Mouse (Mus musculus): ENCODE measurements at regions not wholly inside any gene's neighbourhood (a gene's known extent, or its start where the extent isn't known, plus 50 kb on each side); places are given as distances from the start of the nearest gene placed in this dataset.

DNA sequence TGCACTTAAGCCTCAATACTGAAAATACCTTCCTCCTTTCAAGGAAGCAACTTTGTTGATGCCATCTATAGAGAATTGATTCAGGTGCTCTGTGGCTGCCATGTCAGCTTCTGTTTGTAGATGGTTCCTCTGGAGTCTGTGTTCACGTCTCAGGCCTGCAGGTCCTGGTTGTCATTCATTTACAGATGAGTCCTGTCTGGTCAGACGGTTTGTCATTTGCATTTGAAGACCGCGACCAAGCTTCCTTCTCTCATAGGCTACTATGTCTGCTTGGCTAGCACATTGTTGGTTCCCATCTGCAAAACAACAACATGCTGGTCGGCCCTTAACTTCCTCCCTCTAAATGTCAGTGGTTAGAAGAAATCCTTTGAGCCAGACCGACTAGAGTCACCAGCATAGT lies 151.0 kb downstream of the Dact1 start:
- Histone ChIP-seq H3K4me3 (ENCODE audit: low read depth, low read length) (no peak overlapping the region), H3K4me1 (ENCODE audit: insufficient read depth, low read depth, low read length) (no peaks in the 10 kb centered on the region), H3K27me3 (ENCODE audit: insufficient read depth, low read length) (0 out of 2 replicates have a peak, but pooled peaks cover 5% of the 10 kb centered on the region), H3K9me3 (replicated peaks) (no peaks in the 10 kb centered on the region), H3K36me3 (replicated peaks) (no peaks in the 10 kb centered on the region)
- TF ChIP-seq GATA2 (IDR thresholded peaks at IDR 0.05; ENCODE audit: borderline replicate concordance, low read depth, low read length) (no peak), GATA1 (IDR thresholded peaks at IDR 0.05; ENCODE audit: borderline replicate concordance, low read length) (no peak), CTCF (IDR thresholded peaks at IDR 0.05; ENCODE audit: low read depth, low read length) (no peak), TAL1 (conservative IDR thresholded peaks at IDR 0.05; ENCODE audit: low read depth, low read length) (no peak), POLR2AphosphoS5 (IDR thresholded peaks at IDR 0.05; ENCODE audit: insufficient replicate concordance, low read depth, low read length) (no peak)
- no peak for ATAC-seq (ENCODE audit: extremely low read depth, insufficient number of reproducible peaks, low FRiP score, poor library complexity, severe bottlenecking)
- no peak for DNase-seq (ENCODE audit: low spot score)

DNA sequence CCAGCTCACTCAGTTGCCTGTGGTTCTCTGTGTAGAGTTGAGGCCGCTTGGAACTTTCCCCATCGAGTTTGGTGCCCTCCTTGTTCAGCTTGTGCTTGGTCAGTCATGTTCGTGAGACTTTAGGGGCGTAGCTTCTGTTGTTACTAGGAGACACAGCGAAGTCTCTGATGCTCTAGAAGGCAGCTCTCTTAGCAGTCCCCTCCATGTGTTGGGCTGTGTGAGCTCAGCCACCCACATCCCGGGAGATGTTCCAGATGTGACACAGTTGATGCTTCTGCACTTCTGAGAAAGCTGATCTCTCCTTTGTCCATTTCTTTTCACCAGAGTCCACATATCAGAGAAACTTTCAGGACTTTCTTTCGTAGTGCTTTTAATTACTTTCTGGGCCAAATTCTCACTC lies 158.1 kb downstream of the Dact1 start:
- no peak for TF ChIP-seq CTCF (IDR thresholded peaks at IDR 0.05; ENCODE audit: low read depth, low read length)
- no peak for TF ChIP-seq TAL1 (conservative IDR thresholded peaks at IDR 0.05; ENCODE audit: low read depth, low read length)
- TF ChIP-seq POLR2AphosphoS5 (IDR thresholded peaks at IDR 0.05; ENCODE audit: insufficient replicate concordance, low read depth, low read length), result no peak
- no peak for TF ChIP-seq GATA1 (IDR thresholded peaks at IDR 0.05; ENCODE audit: borderline replicate concordance, low read length)
- no peak for TF ChIP-seq GATA2 (IDR thresholded peaks at IDR 0.05; ENCODE audit: borderline replicate concordance, low read depth, low read length)
- Histone ChIP-seq H3K9me3 (replicated peaks) (no peaks in the 10 kb centered on the region), H3K27me3 (ENCODE audit: insufficient read depth, low read length) (no peaks in the 10 kb centered on the region), H3K4me1 (ENCODE audit: insufficient read depth, low read depth, low read length) (no peaks in the 10 kb centered on the region), H3K36me3 (replicated peaks) (no peaks in the 10 kb centered on the region), H3K4me3 (ENCODE audit: low read depth, low read length) (no peak overlapping the region)
- DNase-seq (ENCODE audit: low spot score), result no peak
- ATAC-seq (ENCODE audit: extremely low read depth, insufficient number of reproducible peaks, low FRiP score, poor library complexity, severe bottlenecking), result no peak

DNA sequence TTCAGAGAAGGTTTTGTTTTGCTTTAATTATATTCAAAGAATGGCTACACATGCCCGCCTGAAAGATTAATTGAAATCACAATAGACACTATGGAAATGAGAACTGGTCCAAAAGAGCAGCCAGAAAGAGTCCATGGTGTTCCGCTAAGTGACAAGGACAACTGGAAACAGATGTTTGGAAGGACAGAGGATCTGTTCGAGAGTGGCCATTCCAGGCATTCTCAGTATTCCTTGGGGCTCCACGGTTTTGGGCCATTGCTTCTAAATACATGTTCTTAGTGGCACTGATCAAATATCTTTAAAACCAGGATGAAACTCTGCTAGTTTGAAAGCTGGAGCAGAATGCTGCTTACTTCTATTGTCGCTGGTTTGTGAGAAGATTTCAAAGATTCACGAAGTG lies 158.6 kb downstream of the Dact1 start:
- no peak overlapping the region for H3K4me3 ChIP-seq (ENCODE audit: low read depth, low read length)
- ATAC-seq (ENCODE audit: extremely low read depth, insufficient number of reproducible peaks, low FRiP score, poor library complexity, severe bottlenecking) (no peak), DNase-seq (ENCODE audit: low spot score) (no peak)
- H3K9me3 ChIP-seq (replicated peaks), result no peaks in the 10 kb centered on the region
- H3K27me3 ChIP-seq (ENCODE audit: insufficient read depth, low read length), result no peaks in the 10 kb centered on the region
- no peaks in the 10 kb centered on the region for H3K36me3 ChIP-seq (replicated peaks)
- H3K4me1 ChIP-seq (ENCODE audit: insufficient read depth, low read depth, low read length), result no peaks in the 10 kb centered on the region
- TF ChIP-seq POLR2AphosphoS5 (IDR thresholded peaks at IDR 0.05; ENCODE audit: insufficient replicate concordance, low read depth, low read length), result no peak
- TF ChIP-seq CTCF (IDR thresholded peaks at IDR 0.05; ENCODE audit: low read depth, low read length), result no peak
- no peak for TF ChIP-seq GATA1 (IDR thresholded peaks at IDR 0.05; ENCODE audit: borderline replicate concordance, low read length)
- TF ChIP-seq GATA2 (IDR thresholded peaks at IDR 0.05; ENCODE audit: borderline replicate concordance, low read depth, low read length), result no peak

DNA sequence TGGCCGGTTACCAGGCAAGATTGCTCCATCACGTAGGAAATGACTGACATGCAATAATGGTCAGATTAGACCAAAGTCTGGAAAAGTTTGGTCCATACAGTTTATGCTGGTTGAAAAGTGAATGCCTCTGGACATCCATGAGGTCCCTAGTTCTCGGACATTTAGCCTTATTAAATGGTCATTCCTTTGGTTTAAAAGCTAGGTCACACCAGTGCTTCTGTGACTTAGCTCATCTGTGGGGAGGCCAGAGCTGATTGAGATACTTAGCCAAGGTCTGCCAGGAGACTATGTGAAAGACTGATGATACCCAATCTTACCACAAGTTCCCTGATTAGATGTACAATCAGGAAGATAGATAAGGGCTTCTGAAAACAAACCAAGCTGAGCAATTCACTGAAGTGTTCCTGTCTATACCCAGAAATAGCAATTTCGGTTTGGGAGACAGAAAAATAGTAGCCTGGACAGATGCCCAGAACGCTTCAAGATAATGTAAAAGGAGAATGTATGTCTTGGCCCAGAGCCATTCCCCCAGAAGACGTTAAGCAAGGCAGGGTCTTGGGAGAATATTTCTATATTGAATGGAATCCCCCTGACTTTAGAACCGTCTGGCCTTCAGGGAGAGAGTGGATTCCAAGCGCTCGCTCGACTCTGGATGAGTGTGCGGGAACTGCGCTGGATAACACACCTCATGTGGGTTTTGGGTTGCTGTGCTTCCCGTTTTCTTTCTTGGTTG lies 161.5 kb downstream of the Dact1 start:
- DNase-seq (ENCODE audit: low spot score) (no peak), ATAC-seq (ENCODE audit: extremely low read depth, insufficient number of reproducible peaks, low FRiP score, poor library complexity, severe bottlenecking) (no peak)
- no peak overlapping the region for H3K4me3 ChIP-seq (ENCODE audit: low read depth, low read length)
- no peaks in the 10 kb centered on the region for H3K4me1 ChIP-seq (ENCODE audit: insufficient read depth, low read depth, low read length)
- no peaks in the 10 kb centered on the region for H3K9me3 ChIP-seq (replicated peaks)
- no peaks in the 10 kb centered on the region for H3K27me3 ChIP-seq (ENCODE audit: insufficient read depth, low read length)
- no peaks in the 10 kb centered on the region for H3K36me3 ChIP-seq (replicated peaks)
- no peak for TF ChIP-seq TAL1 (conservative IDR thresholded peaks at IDR 0.05; ENCODE audit: low read depth, low read length)
- TF ChIP-seq POLR2AphosphoS5 (IDR thresholded peaks at IDR 0.05; ENCODE audit: insufficient replicate concordance, low read depth, low read length), result no peak
- TF ChIP-seq GATA2 (IDR thresholded peaks at IDR 0.05; ENCODE audit: borderline replicate concordance, low read depth, low read length), result no peak

DNA sequence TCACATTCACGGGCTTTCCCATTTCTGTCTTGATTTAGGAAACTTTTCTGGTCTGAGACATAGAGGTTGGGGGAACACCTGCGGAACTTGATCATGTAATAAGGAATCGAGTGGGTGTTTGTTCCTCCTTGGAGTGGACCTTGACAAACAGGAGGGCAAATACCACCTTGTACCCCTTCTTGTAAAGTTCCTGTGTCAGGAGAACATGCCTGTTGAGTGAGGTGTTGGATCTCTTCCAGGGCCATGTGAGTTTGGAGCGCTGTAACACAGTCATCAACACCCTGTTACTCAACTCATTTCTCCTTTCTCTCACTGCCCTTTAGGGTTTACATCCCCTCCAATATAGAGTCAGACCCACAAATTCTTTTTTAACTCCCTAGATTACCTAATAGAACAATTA lies 162.0 kb downstream of the Dact1 start:
- no peaks in the 10 kb centered on the region for H3K36me3 ChIP-seq (replicated peaks)
- H3K27me3 ChIP-seq (ENCODE audit: insufficient read depth, low read length), result no peaks in the 10 kb centered on the region
- DNase-seq (ENCODE audit: low spot score), result no peak
- no peaks in the 10 kb centered on the region for H3K9me3 ChIP-seq (replicated peaks)
- no peaks in the 10 kb centered on the region for H3K4me1 ChIP-seq (ENCODE audit: insufficient read depth, low read depth, low read length)
- ATAC-seq (ENCODE audit: extremely low read depth, insufficient number of reproducible peaks, low FRiP score, poor library complexity, severe bottlenecking), result no peak
- no peak for TF ChIP-seq TAL1 (conservative IDR thresholded peaks at IDR 0.05; ENCODE audit: low read depth, low read length)
- no peak for TF ChIP-seq GATA2 (IDR thresholded peaks at IDR 0.05; ENCODE audit: borderline replicate concordance, low read depth, low read length)
- no peak for TF ChIP-seq CTCF (IDR thresholded peaks at IDR 0.05; ENCODE audit: low read depth, low read length)
- TF ChIP-seq GATA1 (IDR thresholded peaks at IDR 0.05; ENCODE audit: borderline replicate concordance, low read length), result no peak
- TF ChIP-seq POLR2AphosphoS5 (IDR thresholded peaks at IDR 0.05; ENCODE audit: insufficient replicate concordance, low read depth, low read length), result no peak
- H3K4me3 ChIP-seq (ENCODE audit: low read depth, low read length), result no peak overlapping the region

DNA sequence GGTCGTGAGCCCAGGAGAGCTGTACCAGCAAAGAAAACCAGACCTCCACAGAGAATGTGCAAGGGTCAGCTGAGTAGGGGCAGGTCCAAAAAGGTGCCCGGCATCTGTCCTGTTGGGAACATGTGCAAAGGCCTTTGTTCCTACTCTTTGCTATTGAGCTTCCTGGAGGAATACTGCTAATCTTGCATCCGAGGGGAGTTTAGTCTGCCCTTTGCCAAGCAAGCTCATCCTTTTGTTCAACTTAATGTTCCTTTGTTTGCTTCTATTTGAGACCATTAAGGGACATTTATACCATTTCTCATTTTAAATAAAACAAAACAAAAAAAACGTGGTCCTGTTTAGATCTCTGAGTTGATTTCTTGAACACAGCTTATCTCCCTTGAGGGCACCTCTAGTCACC lies 166.6 kb downstream of the Dact1 start:
- Histone ChIP-seq H3K9me3 (replicated peaks) (no peaks in the 10 kb centered on the region), H3K36me3 (replicated peaks) (no peaks in the 10 kb centered on the region), H3K4me3 (ENCODE audit: low read depth, low read length) (no peak overlapping the region), H3K27me3 (ENCODE audit: insufficient read depth, low read length) (no peaks in the 10 kb centered on the region), H3K4me1 (ENCODE audit: insufficient read depth, low read depth, low read length) (no peaks in the 10 kb centered on the region)
- TF ChIP-seq GATA1 (IDR thresholded peaks at IDR 0.05; ENCODE audit: borderline replicate concordance, low read length), result no peak
- no peak for TF ChIP-seq GATA2 (IDR thresholded peaks at IDR 0.05; ENCODE audit: borderline replicate concordance, low read depth, low read length)
- no peak for TF ChIP-seq CTCF (IDR thresholded peaks at IDR 0.05; ENCODE audit: low read depth, low read length)
- TF ChIP-seq POLR2AphosphoS5 (IDR thresholded peaks at IDR 0.05; ENCODE audit: insufficient replicate concordance, low read depth, low read length), result no peak
- no peak for TF ChIP-seq TAL1 (conservative IDR thresholded peaks at IDR 0.05; ENCODE audit: low read depth, low read length)
- ATAC-seq (ENCODE audit: extremely low read depth, insufficient number of reproducible peaks, low FRiP score, poor library complexity, severe bottlenecking) (no peak), DNase-seq (ENCODE audit: low spot score) (no peak)
